Mouse (Mus musculus) CH12.LX (cell line): ENCODE results near the gene Tbca. TPM values are rescaled to one million over a fixed set of nuclear protein-coding genes. Genes with fewer than 3 reads are reported as not detected.

Experiments used
- DNase-seq: peaks from one replicate; pipeline ENCODE4 v3.0.0-alpha.2; 2013; ENCODE audit errors: extremely low read depth
- H3K27ac ChIP-seq: 2 replicates; pipeline ENCODE4 v1.5.1; 2012; ENCODE audit warnings: low read depth, mild to moderate bottlenecking, control low read depth, moderate library complexity; ENCODE audit not compliant: insufficient read depth
- H3K27me3 ChIP-seq: replicated peaks from 2 replicates; pipeline ENCODE3; 2012; ENCODE audit warnings: inconsistent platforms
- H3K36me3 ChIP-seq, 2 experiments: replicated peaks in 1 of 2; 2 replicates each; pipeline versions ENCODE3 to v1.6.1; 2012; ENCODE audit warnings: inconsistent platforms in 1 of 2, low read length in 1 of 2, mild to moderate bottlenecking in 1 of 2, mixed read lengths in 1 of 2, moderate library complexity in 1 of 2; ENCODE audit not compliant: control insufficient read depth in 1 of 2, insufficient read depth in 1 of 2
- H3K4me1 ChIP-seq, 2 experiments: 2 replicates each; pipeline ENCODE4 v1.6.1; 2012; ENCODE audit warnings: inconsistent platforms in 1 of 2, moderate library complexity in 1 of 2; ENCODE audit not compliant: insufficient read depth in 2 of 2, control insufficient read depth in 1 of 2
- H3K4me2 ChIP-seq: 2 replicates; pipeline ENCODE4 v1.6.1; 2012; ENCODE audit warnings: low read depth, mild to moderate bottlenecking, control low read depth; ENCODE audit not compliant: poor library complexity, insufficient read depth, severe bottlenecking
- H3K4me3 ChIP-seq, 3 experiments: fragments of 150-350 bp in 1 of 3; sonication (generic) in 1 of 3; replicated peaks in 1 of 3; 2 replicates each; pipeline versions ENCODE3 to v1.5.1; 2011 to 2012; ENCODE audit warnings: low read depth in 2 of 3, low read length in 2 of 3, mild to moderate bottlenecking in 2 of 3, moderate library complexity in 2 of 3, control low read depth in 1 of 3, improper control_type of control experiment in 1 of 3, inconsistent platforms in 1 of 3, mixed read lengths in 1 of 3; ENCODE audit not compliant: poor library complexity in 1 of 3
- H3K79me2 ChIP-seq: replicated peaks from 2 replicates; pipeline ENCODE4 v1.6.1; 2012; ENCODE audit warnings: mild to moderate bottlenecking, moderate library complexity; ENCODE audit not compliant: control insufficient read depth, poor library complexity, insufficient read depth, severe bottlenecking; ENCODE audit errors: extremely low read depth
- H3K9ac ChIP-seq: 2 replicates; pipeline ENCODE4 v1.6.1; 2012; ENCODE audit warnings: low read depth, mild to moderate bottlenecking, control low read depth, moderate library complexity; ENCODE audit not compliant: insufficient read depth
- H3K9me3 ChIP-seq: replicated peaks from 2 replicates; pipeline ENCODE3; 2012; ENCODE audit warnings: low read length, inconsistent platforms, mixed read lengths
- BHLHE40 ChIP-seq: IDR thresholded peaks from 2 replicates; pipeline ENCODE4 v1.6.1; 2011; ENCODE audit warnings: mild to moderate bottlenecking, low read depth, low read length, improper control_type of control experiment
- CHD1 ChIP-seq: IDR thresholded peaks from 2 replicates; pipeline ENCODE4 v1.6.1; 2012; ENCODE audit warnings: low read depth, low read length, improper control_type of control experiment, inconsistent platforms
- CHD2 ChIP-seq: IDR thresholded peaks from 2 replicates; pipeline ENCODE4 v1.6.1; 2011; ENCODE audit warnings: low read length, improper control_type of control experiment
- CTCF ChIP-seq, 2 experiments: IDR thresholded peaks in 1 of 2; conservative IDR thresholded peaks in 1 of 2; 2 replicates each; pipeline ENCODE4 v1.5.1; 2011 to 2012; ENCODE audit warnings: low read depth in 2 of 2, low read length in 2 of 2, improper control_type of control experiment in 1 of 2, inconsistent platforms in 1 of 2, mild to moderate bottlenecking in 1 of 2, moderate library complexity in 1 of 2
- EP300 ChIP-seq: IDR thresholded peaks from 2 replicates; pipeline ENCODE4 v1.6.1; 2011; ENCODE audit warnings: low read length, improper control_type of control experiment
- ETS1 ChIP-seq: conservative IDR thresholded peaks from 2 replicates; pipeline ENCODE4 v1.6.1; 2012; ENCODE audit warnings: low read depth, mild to moderate bottlenecking, inconsistent platforms, low read length, improper control_type of control experiment, moderate library complexity
- GABPA ChIP-seq: IDR thresholded peaks from 2 replicates; pipeline ENCODE4 v1.6.1; 2012; ENCODE audit warnings: low read depth, low read length, improper control_type of control experiment, inconsistent platforms; ENCODE audit not compliant: insufficient replicate concordance
- HCFC1 ChIP-seq: IDR thresholded peaks from 2 replicates; pipeline ENCODE4 v1.6.1; 2012; ENCODE audit warnings: low read depth, mild to moderate bottlenecking, inconsistent platforms, low read length, improper control_type of control experiment
- IRF4 ChIP-seq: IDR thresholded peaks from 2 replicates; pipeline ENCODE4 v1.6.1; 2014; ENCODE audit warnings: low read depth, mild to moderate bottlenecking, inconsistent platforms, low read length, improper control_type of control experiment
- JUN ChIP-seq: IDR thresholded peaks from 2 replicates; pipeline ENCODE4 v1.6.1; 2011; ENCODE audit warnings: low read depth, mild to moderate bottlenecking, low read length, improper control_type of control experiment, moderate library complexity; ENCODE audit not compliant: insufficient read depth
- JUND ChIP-seq: conservative IDR thresholded peaks from 2 replicates; pipeline ENCODE4 v1.6.1; 2011; ENCODE audit warnings: low read depth, low read length, improper control_type of control experiment
- MAZ ChIP-seq: IDR thresholded peaks from 2 replicates; pipeline ENCODE4 v1.6.1; 2012; ENCODE audit warnings: low read depth, mild to moderate bottlenecking, inconsistent platforms, low read length, improper control_type of control experiment, moderate library complexity
- MYC ChIP-seq: IDR thresholded peaks from 2 replicates; pipeline ENCODE4 v1.6.1; 2011; ENCODE audit warnings: low read depth, mild to moderate bottlenecking, improper control_type of control experiment, low read length
- NRF1 ChIP-seq: IDR thresholded peaks from 2 replicates; pipeline ENCODE4 v1.6.1; 2014; ENCODE audit warnings: low read depth, mild to moderate bottlenecking, inconsistent platforms, low read length, improper control_type of control experiment, moderate library complexity
- PAX5 ChIP-seq: IDR thresholded peaks from 2 replicates; pipeline ENCODE4 v1.6.1; 2012; ENCODE audit warnings: low read length, inconsistent platforms, mixed read lengths
- POLR2A ChIP-seq: IDR thresholded peaks from 2 replicates; pipeline ENCODE4 v1.6.1; 2011; ENCODE audit warnings: low read depth, mild to moderate bottlenecking, improper control_type of control experiment, low read length
- RCOR1 ChIP-seq: conservative IDR thresholded peaks from 2 replicates; pipeline ENCODE4 v1.6.1; 2012; ENCODE audit warnings: low read depth, mild to moderate bottlenecking, inconsistent platforms, low read length, improper control_type of control experiment
- SMC3 ChIP-seq: IDR thresholded peaks from 2 replicates; pipeline ENCODE4 v1.6.1; 2011; ENCODE audit warnings: low read depth, low read length, improper control_type of control experiment
- TBP ChIP-seq: conservative IDR thresholded peaks from 2 replicates; pipeline ENCODE4 v1.6.1; 2011; ENCODE audit warnings: low read depth, low read length, improper control_type of control experiment
- TCF12 ChIP-seq: IDR thresholded peaks from 2 replicates; pipeline ENCODE4 v1.6.1; 2014; ENCODE audit warnings: low read depth, mild to moderate bottlenecking, inconsistent platforms, low read length, improper control_type of control experiment
- USF1 ChIP-seq: IDR thresholded peaks from 2 replicates; pipeline ENCODE4 v1.6.1; 2014; ENCODE audit warnings: low read depth, mild to moderate bottlenecking, inconsistent platforms, low read length, improper control_type of control experiment
- USF2 ChIP-seq: conservative IDR thresholded peaks from 2 replicates; pipeline ENCODE4 v1.6.1; 2011; ENCODE audit warnings: low read depth, low read length, improper control_type of control experiment
- ZKSCAN1 ChIP-seq: IDR thresholded peaks from 2 replicates; pipeline ENCODE4 v1.6.1; 2012; ENCODE audit warnings: low read depth, inconsistent platforms, low read length, improper control_type of control experiment, borderline replicate concordance
- ZMIZ1 ChIP-seq: IDR thresholded peaks from 2 replicates; pipeline ENCODE4 v1.6.1; 2012; ENCODE audit warnings: low read depth, mild to moderate bottlenecking, inconsistent platforms, low read length, improper control_type of control experiment
- ZNF384 ChIP-seq: IDR thresholded peaks from 2 replicates; pipeline ENCODE4 v1.6.1; 2012; ENCODE audit warnings: low read depth, low read length, improper control_type of control experiment, inconsistent platforms
- dilution Hi-C: fragments of 300-500 bp; cut with MboI; formaldehyde crosslinking; loops from 2 replicates; pipeline ENCODE4 v1.14.3; 2020; ENCODE audit warnings: low sequenced_read_pairs; ENCODE audit not compliant: extremely low pct_unique_long_range_greater_than_20kb, extremely low pct_ligation_motif_present
- in situ Hi-C: fragments of 300-500 bp; cut with MboI; formaldehyde crosslinking; loops from 3 replicates; pipeline ENCODE4 v1.14.3; 2019; ENCODE audit warnings: low sequenced_read_pairs, low pct_ligation_motif_present, low pct_unique_long_range_greater_than_20kb, mixed read lengths
- polyA plus RNA-seq: library from polyadenylated mRNA; unstranded; fragments of >175 nt; gene quantifications from 2 replicates; pipeline ENCODE4 v1.2.1, GENCODE M21; 2012; ENCODE audit warnings: low read depth; ENCODE audit not compliant: insufficient read length
- total RNA-seq, 2 experiments: library from RNA; depleted of rRNA; stranded (reverse); fragments of 300-350 nt in 1 of 2; fragments of >200 nt in 1 of 2; gene quantifications; 2 replicates each; pipeline ENCODE4 v1.2.3; 2012 to 2014

The Tbca gene
- total and polyA plus RNA-seq, 3 experiments: 141 to 552 (median 196) TPM

DNA sequence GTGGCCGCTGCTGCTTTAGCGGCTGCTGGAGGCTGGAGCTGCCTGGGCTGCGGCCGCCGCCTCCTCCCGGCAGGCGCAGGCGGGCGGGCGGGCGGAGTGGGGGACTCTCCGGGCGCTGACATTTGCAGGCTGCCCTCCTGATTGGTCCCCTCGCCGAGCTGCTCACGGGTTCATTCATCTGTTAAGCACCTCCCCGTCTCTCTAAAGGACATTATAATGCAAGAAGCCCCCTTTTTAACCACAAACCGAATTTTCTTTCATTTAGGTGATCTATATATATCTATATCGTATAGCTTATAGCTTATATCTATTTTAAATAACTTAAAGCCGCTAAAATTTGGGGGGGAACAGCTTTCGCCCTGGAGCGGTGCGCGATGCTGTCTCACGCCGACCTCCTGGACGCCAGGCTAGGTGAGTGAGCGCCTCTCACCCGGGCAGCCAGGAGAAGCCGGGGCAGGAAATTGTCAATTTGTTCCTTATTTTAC lies 86.7 kb downstream of the Tbca start, which contains the start of gene Otp:
Gene Otp, plus strand, starts transcription at position 207 of the 485 bp plus-strand sequence.
- dilution Hi-C loops (no loop called here), in situ Hi-C loops (no loop called here)
- DNase-seq: no peak
- H3K4me2 ChIP-seq: no peak within 1 kb of the TSS
- no peaks in the 10 kb centered on the region for H3K27me3 ChIP-seq
- H3K79me2 ChIP-seq: no peaks in the 10 kb centered on the region
- TF ChIP-seq EP300 (no peak), SMC3 (no peak), TCF12 (no peak), RCOR1 (no peak), POLR2A (no peak), CTCF (conservative IDR thresholded peaks at IDR 0.05 in 1 of 2, IDR thresholded peaks at IDR 0.05 in 1 of 2; ENCODE audit: low read depth in 2 of 2, low read length in 2 of 2) (no peak), PAX5 (no peak), BHLHE40 (no peak), USF1 (no peak), ZNF384 (no peak), ZMIZ1 (no peak), NRF1 (no peak), ZKSCAN1 (no peak), CHD2 (no peak), IRF4 (no peak), HCFC1 (no peak)
- no peak within 1 kb of the TSS for H3K4me3 ChIP-seq
- H3K27ac ChIP-seq: no peak within 1 kb of the TSS
- no peaks in the 10 kb centered on the region for H3K36me3 ChIP-seq
- peaks cover 16% of the 10 kb centered on the region for H3K9me3 ChIP-seq
- H3K4me1 ChIP-seq: peaks cover 0 to 6% of the 10 kb centered on the region in 2 experiments; a peak in 2 of 4 replicates
- H3K9ac ChIP-seq: no peak within 1 kb of the TSS

GRCm38 (mm10) chr13:94876286-94877210 lies 87.8 kb downstream of the Tbca start:
- Histone ChIP-seq H3K4me3 (no peak overlapping the region), H3K27ac (no peak overlapping the region), H3K9ac (no peak overlapping the region), H3K27me3 (no peaks in the 10 kb centered on the region), H3K4me1 (no peaks in the 10 kb centered on the region), H3K9me3 (peaks cover 16% of the 10 kb centered on the region), H3K36me3 (no peaks in the 10 kb centered on the region), H3K4me2 (no peak overlapping the region), H3K79me2 (no peaks in the 10 kb centered on the region)
- no peak for DNase-seq
- in situ Hi-C loops: no loop called here
- TF ChIP-seq CHD2 (no peak), ETS1 (no peak), TCF12 (no peak), USF2 (no peak), JUND (no peak), JUN (no peak), MAZ (no peak), TBP (no peak), GABPA (no peak), ZKSCAN1 (no peak), MYC (no peak), CHD1 (no peak), EP300 (no peak)
- dilution Hi-C loops: no loop called here
